Mouse (Mus musculus): ENCODE data around the gene 4930503B20Rik. TPM values are rescaled to one million over a fixed set of nuclear protein-coding genes. Genes with fewer than 3 reads are reported as not detected.

The 4930503B20Rik gene
- polyA plus RNA-seq, 1 experiment from 2014 or later = not detected

- Histone ChIP-seq H3K9me3 (no peaks in the 10 kb centered on the region), H3K27me3 (ENCODE audit: poor library complexity, severe bottlenecking) (no peaks in the 10 kb centered on the region), H3K27ac (no peak overlapping the region), H3K4me3 (no peak overlapping the region), H3K36me3 (replicated peaks) (no peaks in the 10 kb centered on the region), H3K4me1 (peaks cover 5% of the 10 kb centered on the region; the same call in 1 of the 2 replicates)
- DNase-seq (ENCODE audit: extremely low spot score, low spot score) = no peak
- WGBS = 90% methylated on average over 10 of the region's 10 CpGs
These were observed 40.8 kb downstream of the 4930503B20Rik start for GRCm38 (mm10) chr3:146610322-146610721.

- no peaks in the 10 kb centered on the region for H3K27me3 ChIP-seq (ENCODE audit: poor library complexity, severe bottlenecking)
- WGBS = 71% methylated on average over 1 of the region's 1 CpGs
- H3K4me1 ChIP-seq = peaks cover 5% of the 10 kb centered on the region; the same call in 1 of the 2 replicates
- no peak overlapping the region for H3K4me3 ChIP-seq
- no peaks in the 10 kb centered on the region for H3K9me3 ChIP-seq
- DNase-seq (ENCODE audit: extremely low spot score, low spot score) = no peak
- no peak overlapping the region for H3K27ac ChIP-seq
- no peaks in the 10 kb centered on the region for H3K36me3 ChIP-seq (replicated peaks)
These were observed 43.7 kb downstream of the 4930503B20Rik start for GRCm38 (mm10) chr3:146607368-146607767.

GRCm38 (mm10) chr3:146604647-146605046 is 46.5 kb downstream of the 4930503B20Rik start:
- Histone ChIP-seq H3K9me3 (no peaks in the 10 kb centered on the region), H3K27ac (no peak overlapping the region), H3K36me3 (replicated peaks) (no peaks in the 10 kb centered on the region), H3K27me3 (ENCODE audit: poor library complexity, severe bottlenecking) (no peaks in the 10 kb centered on the region), H3K4me1 (peaks cover 8% of the 10 kb centered on the region; the same call in 1 of the 2 replicates), H3K4me3 (no peak overlapping the region)
- no peak for DNase-seq (ENCODE audit: extremely low spot score, low spot score)
- WGBS = 87% methylated on average over 9 of the region's 9 CpGs

GRCm38 (mm10) chr3:146602531-146602930 is 48.6 kb downstream of the 4930503B20Rik start:
- WGBS = 95% methylated on average over 3 of the region's 3 CpGs
- no peak overlapping the region for H3K4me3 ChIP-seq
- H3K36me3 ChIP-seq (replicated peaks) = no peaks in the 10 kb centered on the region
- no peak overlapping the region for H3K27ac ChIP-seq
- no peak for DNase-seq (ENCODE audit: extremely low spot score, low spot score)
- peaks cover 7% of the 10 kb centered on the region; the same call in 1 of the 2 replicates for H3K4me1 ChIP-seq
- H3K9me3 ChIP-seq = no peaks in the 10 kb centered on the region
- no peaks in the 10 kb centered on the region for H3K27me3 ChIP-seq (ENCODE audit: poor library complexity, severe bottlenecking)

GRCm38 (mm10) chr3:146601205-146601604 is 49.9 kb downstream of the 4930503B20Rik start:
- 88% methylated on average over 2 of the region's 2 CpGs for WGBS
- Histone ChIP-seq H3K4me3 (no peak overlapping the region), H3K9me3 (no peaks in the 10 kb centered on the region), H3K27me3 (ENCODE audit: poor library complexity, severe bottlenecking) (no peaks in the 10 kb centered on the region), H3K36me3 (replicated peaks) (no peaks in the 10 kb centered on the region), H3K4me1 (0 out of 2 replicates have a peak, but pooled peaks cover 3% of the 10 kb centered on the region), H3K27ac (no peak overlapping the region)
- no peak for DNase-seq (ENCODE audit: extremely low spot score, low spot score)

- no peak overlapping the region for H3K27ac ChIP-seq
- no peak overlapping the region for H3K4me3 ChIP-seq
- no peaks in the 10 kb centered on the region for H3K36me3 ChIP-seq (replicated peaks)
- WGBS = 92% methylated on average over 6 of the region's 6 CpGs
- H3K9me3 ChIP-seq = no peaks in the 10 kb centered on the region
- no peaks in the 10 kb centered on the region for H3K27me3 ChIP-seq (ENCODE audit: poor library complexity, severe bottlenecking)
- no peak for DNase-seq (ENCODE audit: extremely low spot score, low spot score)
- H3K4me1 ChIP-seq = 0 out of 2 replicates have a peak, but pooled peaks cover 3% of the 10 kb centered on the region
These were observed 51.8 kb downstream of the 4930503B20Rik start for GRCm38 (mm10) chr3:146599198-146599900.

- H3K27me3 ChIP-seq (ENCODE audit: poor library complexity, severe bottlenecking) = no peaks in the 10 kb centered on the region
- H3K4me1 ChIP-seq = 0 out of 2 replicates have a peak, but pooled peaks cover 3% of the 10 kb centered on the region
- 95% methylated on average over 6 of the region's 6 CpGs for WGBS
- DNase-seq (ENCODE audit: extremely low spot score, low spot score) = no peak
- no peak overlapping the region for H3K4me3 ChIP-seq
- no peaks in the 10 kb centered on the region for H3K36me3 ChIP-seq (replicated peaks)
- H3K27ac ChIP-seq = no peak overlapping the region
- no peaks in the 10 kb centered on the region for H3K9me3 ChIP-seq
These were observed 52.7 kb downstream of the 4930503B20Rik start for GRCm38 (mm10) chr3:146598411-146598810.

- no peaks in the 10 kb centered on the region for H3K36me3 ChIP-seq (replicated peaks)
- H3K27me3 ChIP-seq (ENCODE audit: poor library complexity, severe bottlenecking) = no peaks in the 10 kb centered on the region
- no peak overlapping the region for H3K27ac ChIP-seq
- H3K4me1 ChIP-seq = 0 out of 2 replicates have a peak, but pooled peaks cover 3% of the 10 kb centered on the region
- no peaks in the 10 kb centered on the region for H3K9me3 ChIP-seq
- H3K4me3 ChIP-seq = no peak overlapping the region
- WGBS = 88% methylated on average over 7 of the region's 7 CpGs
- no peak for DNase-seq (ENCODE audit: extremely low spot score, low spot score)
These were observed 54.3 kb downstream of the 4930503B20Rik start for GRCm38 (mm10) chr3:146596864-146597263.

GRCm38 (mm10) chr3:146596387-146596786 is 54.7 kb downstream of the 4930503B20Rik start:
- Histone ChIP-seq H3K36me3 (replicated peaks) (no peaks in the 10 kb centered on the region), H3K4me3 (no peak overlapping the region), H3K27me3 (ENCODE audit: poor library complexity, severe bottlenecking) (no peaks in the 10 kb centered on the region), H3K27ac (no peak overlapping the region), H3K4me1 (0 out of 2 replicates have a peak, but pooled peaks cover 3% of the 10 kb centered on the region), H3K9me3 (no peaks in the 10 kb centered on the region)
- DNase-seq (ENCODE audit: extremely low spot score, low spot score) = no peak
- 92% methylated on average over 8 of the region's 8 CpGs for WGBS

GRCm38 (mm10) chr3:146595440-146595839 is 55.7 kb downstream of the 4930503B20Rik start:
- Histone ChIP-seq H3K4me1 (0 out of 2 replicates have a peak, but pooled peaks cover 3% of the 10 kb centered on the region), H3K4me3 (no peak overlapping the region), H3K27me3 (ENCODE audit: poor library complexity, severe bottlenecking) (no peaks in the 10 kb centered on the region), H3K36me3 (replicated peaks) (no peaks in the 10 kb centered on the region), H3K27ac (no peak overlapping the region), H3K9me3 (no peaks in the 10 kb centered on the region)
- 89% methylated on average over 6 of the region's 6 CpGs for WGBS
- DNase-seq (ENCODE audit: extremely low spot score, low spot score) = no peak

Other genes starting within 250 kb of the 4930503B20Rik start
- gene Ssx2ip, start 246.7 kb downstream of the 4930503B20Rik start, polyA plus RNA-seq (2016; fragmentation: Nextera tagmentation; extraction: Ambion mirVana) = 39.0 and 41.5 TPM in 2 replicates
- 4.5 and 6.1 TPM in 2 replicates for gene Ctbs, start 201.5 kb downstream of the 4930503B20Rik start, polyA plus RNA-seq (2016; fragmentation: Nextera tagmentation; extraction: Ambion mirVana)
- gene Spata1, start 151.6 kb downstream of the 4930503B20Rik start, polyA plus RNA-seq (2016; fragmentation: Nextera tagmentation; extraction: Ambion mirVana) = 5.2 and 5.6 TPM in 2 replicates
- gene Gng5, start 151.5 kb downstream of the 4930503B20Rik start, polyA plus RNA-seq (2016; fragmentation: Nextera tagmentation; extraction: Ambion mirVana) = 1,224 and 1,240 TPM in 2 replicates
- gene Rpf1, start 129.9 kb downstream of the 4930503B20Rik start, polyA plus RNA-seq (2016; fragmentation: Nextera tagmentation; extraction: Ambion mirVana) = 68.2 and 70.5 TPM in 2 replicates
- not detected in 2 replicates for gene Uox, start 80.9 kb downstream of the 4930503B20Rik start, polyA plus RNA-seq (2016; fragmentation: Nextera tagmentation; extraction: Ambion mirVana)
- not detected in 2 replicates for gene Dnase2b, start 35.7 kb downstream of the 4930503B20Rik start, polyA plus RNA-seq (2016; fragmentation: Nextera tagmentation; extraction: Ambion mirVana)
- gene Samd13, start 34.3 kb upstream of the 4930503B20Rik start, polyA plus RNA-seq (2016; fragmentation: Nextera tagmentation; extraction: Ambion mirVana) = 0.62 and 1.2 TPM in 2 replicates
- gene Prkacb, start 161.7 kb upstream of the 4930503B20Rik start, polyA plus RNA-seq (2016; fragmentation: Nextera tagmentation; extraction: Ambion mirVana) = 54.7 and 57.3 TPM in 2 replicates
- 1.9 and 2.2 TPM in 2 replicates for gene Ttll7, start 201.1 kb upstream of the 4930503B20Rik start, polyA plus RNA-seq (2016; fragmentation: Nextera tagmentation; extraction: Ambion mirVana)